Mouse (Mus musculus) lung, adult 2 months (tissue): ENCODE data around the gene Kcnrg. TPM values are rescaled to one million over a fixed set of nuclear protein-coding genes. Genes with fewer than 3 reads are reported as not detected.
"Not testable (repeated sequence)": the region's sequence is repeated elsewhere in the genome, so short reads cannot be mapped to it uniquely, and the experiment has no call there.

Source experiments
- DNase-seq: peaks from one replicate; pipeline ENCODE4 v3.0.0; 2022
- H3K4me1 ChIP-seq: fragments of 200-500 bp; 2 replicates; pipeline ENCODE4 v1.6.1; 2011; ENCODE audit warnings: low read length; ENCODE audit not compliant: control insufficient read depth, insufficient read depth
- H3K4me3 ChIP-seq: fragments of 200-500 bp; replicated peaks from 2 replicates; pipeline ENCODE3; 2011; ENCODE audit warnings: low read depth, mild to moderate bottlenecking, control low read depth, low read length; ENCODE audit errors: extremely low read depth
- CTCF ChIP-seq: fragments of 200-500 bp; IDR thresholded peaks from 2 replicates; pipeline ENCODE4 v1.5.1; 2011; ENCODE audit warnings: mild to moderate bottlenecking, low read length, control low read depth; ENCODE audit not compliant: insufficient read depth
- POLR2A ChIP-seq: fragments of 200-500 bp; IDR thresholded peaks from 2 replicates; pipeline ENCODE4 v1.6.1; 2011; ENCODE audit warnings: low read depth, mild to moderate bottlenecking, control low read depth, low read length, borderline replicate concordance; ENCODE audit errors: extremely low read depth
- WGBS: fragments of 180-500 bp; shearing (Covaris S2); methylation state at CpG from one replicate; pipeline ENCODE4 v1.1.7; 2018; 5-methylcytosine and 5-hydroxymethylcytosine counted together
- polyA plus RNA-seq: library from polyadenylated mRNA; depleted of rRNA; stranded (reverse); fragments of >200 nt; gene quantifications from 2 replicates; pipeline ENCODE4 v1.2.3, GENCODE M21; 2012; rRNA removed

Kcnrg gene
- 3.0 and 4.9 TPM in 2 replicates for polyA plus RNA-seq

DNA sequence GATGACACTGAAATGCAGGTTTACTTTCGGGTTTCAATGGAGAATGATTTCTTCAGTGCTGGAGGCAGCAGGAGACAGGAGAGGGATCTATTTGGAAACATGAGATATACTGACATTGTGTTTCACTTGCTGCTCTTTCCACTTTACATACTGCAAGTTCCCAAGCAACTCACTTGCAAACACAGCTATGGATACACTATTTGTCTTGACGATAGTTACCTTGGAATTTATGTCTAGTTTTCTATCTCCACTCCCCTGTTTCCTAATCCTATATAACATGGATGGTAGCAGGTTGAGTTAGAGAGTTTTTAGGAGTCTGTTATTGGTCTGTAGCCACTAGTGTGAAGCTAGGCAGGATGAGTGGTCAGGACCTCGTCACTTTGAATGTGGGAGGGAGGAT is at the start of gene Kcnrg:
TSS of gene Kcnrg (plus strand) at position 301 of the 400 bp plus-strand sequence.
- H3K4me1 ChIP-seq = no peaks in the 10 kb centered on the region
- no peak for DNase-seq
- no peak for TF ChIP-seq CTCF
- TF ChIP-seq POLR2A = no peak
- H3K4me3 ChIP-seq = no peak within 1 kb of the TSS
- 81% methylated on average over 3 of the region's 3 CpGs for WGBS

DNA sequence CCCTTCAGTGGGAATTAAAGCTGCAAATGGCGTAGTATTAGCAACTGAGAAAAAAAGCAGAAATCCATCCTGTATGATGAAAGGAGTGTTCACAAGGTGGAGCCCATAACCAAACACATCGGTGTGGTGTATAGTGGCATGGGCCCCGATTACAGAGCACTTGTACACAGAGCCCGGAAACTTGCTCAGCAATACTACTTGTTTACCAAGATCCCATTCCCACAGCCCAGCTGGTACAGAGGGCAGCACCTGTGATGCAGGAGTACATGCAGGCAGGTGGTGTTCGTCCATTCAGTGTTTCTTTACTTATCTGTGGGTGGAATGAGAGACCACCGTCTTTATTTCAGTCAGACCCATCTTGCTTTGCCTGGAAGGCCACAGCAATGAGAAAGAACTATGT is 48.4 kb upstream of the Kcnrg start:
- 80% methylated on average over 6 of the region's 6 CpGs for WGBS
- Histone ChIP-seq H3K4me3 (no peak overlapping the region), H3K4me1 (0 out of 2 replicates have a peak, but pooled peaks cover 6% of the 10 kb centered on the region)
- DNase-seq = no peak
- TF ChIP-seq CTCF (no peak), POLR2A (no peak)

DNA sequence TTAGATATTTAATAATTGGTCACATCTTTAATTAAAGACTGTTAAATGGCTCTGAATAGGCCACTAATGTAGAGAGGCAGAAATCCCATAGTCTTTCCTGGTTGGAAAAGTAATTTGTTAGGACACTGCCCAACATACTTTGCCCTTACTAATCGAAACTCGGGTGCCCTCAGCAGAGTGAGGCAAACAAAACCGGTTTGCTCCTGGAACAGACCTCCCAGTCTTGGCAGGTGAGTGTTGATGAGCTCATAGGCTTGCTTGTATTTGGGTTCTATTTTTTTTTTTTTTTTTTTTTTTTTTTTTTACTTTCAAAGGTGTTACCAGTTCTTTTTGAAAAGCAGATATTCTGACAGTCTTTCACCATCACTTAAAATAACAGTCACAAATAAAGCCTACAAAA is 47.4 kb upstream of the Kcnrg start:
- WGBS = 49% methylated on average over 3 of the region's 3 CpGs
- no peak for TF ChIP-seq POLR2A
- TF ChIP-seq CTCF = no peak
- no peak overlapping the region for H3K4me3 ChIP-seq
- 0 out of 2 replicates have a peak, but pooled peaks cover 3% of the 10 kb centered on the region for H3K4me1 ChIP-seq
- no peak for DNase-seq

DNA sequence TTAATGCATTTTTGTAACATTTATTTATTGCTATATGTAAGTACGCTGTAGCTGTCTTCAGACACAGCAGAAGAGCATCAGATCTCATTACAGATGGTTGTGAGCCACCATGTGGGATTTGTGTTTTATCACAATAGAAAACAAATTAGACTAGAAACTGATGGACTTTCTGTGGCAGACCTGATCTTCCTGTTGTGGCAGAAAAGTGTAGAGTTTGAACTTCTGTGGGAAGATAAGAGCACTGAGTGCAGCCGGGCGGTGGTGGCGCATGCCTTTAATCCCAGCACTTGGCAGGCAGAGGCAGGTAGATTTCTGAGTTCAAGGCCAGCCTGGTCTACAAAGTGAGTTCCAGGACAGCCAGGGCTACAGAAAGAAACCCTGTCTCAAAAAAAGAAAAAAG is 41.0 kb upstream of the Kcnrg start:
- not testable (repeated sequence) for H3K4me3 ChIP-seq, H3K4me1 ChIP-seq, DNase-seq
- 85% methylated on average over 4 of the region's 4 CpGs for WGBS

DNA sequence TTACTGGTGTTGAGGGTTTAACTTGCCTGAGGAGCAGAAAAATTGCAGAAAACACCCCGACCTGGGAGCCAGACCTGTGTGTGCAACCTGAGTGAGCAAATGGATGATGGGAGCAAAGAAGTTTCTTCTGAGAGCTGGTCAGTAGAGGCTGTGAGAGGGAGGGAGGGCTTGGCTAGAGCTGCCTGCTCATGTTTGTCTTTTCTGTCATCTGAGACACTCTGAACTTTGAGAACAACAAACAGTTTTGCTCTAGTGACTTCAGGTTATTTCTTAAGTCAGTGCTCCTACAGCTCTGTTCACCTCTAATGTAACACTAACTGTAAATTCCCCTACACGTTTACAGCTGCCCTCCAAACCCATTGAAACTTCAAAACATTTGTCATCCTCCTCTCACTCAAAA is 37.9 kb upstream of the Kcnrg start:
- TF ChIP-seq CTCF = no peak
- no peak for TF ChIP-seq POLR2A
- WGBS = 56% methylated on average over 2 of the region's 2 CpGs
- no peak for DNase-seq
- Histone ChIP-seq H3K4me1 (no peaks in the 10 kb centered on the region), H3K4me3 (no peak overlapping the region)

DNA sequence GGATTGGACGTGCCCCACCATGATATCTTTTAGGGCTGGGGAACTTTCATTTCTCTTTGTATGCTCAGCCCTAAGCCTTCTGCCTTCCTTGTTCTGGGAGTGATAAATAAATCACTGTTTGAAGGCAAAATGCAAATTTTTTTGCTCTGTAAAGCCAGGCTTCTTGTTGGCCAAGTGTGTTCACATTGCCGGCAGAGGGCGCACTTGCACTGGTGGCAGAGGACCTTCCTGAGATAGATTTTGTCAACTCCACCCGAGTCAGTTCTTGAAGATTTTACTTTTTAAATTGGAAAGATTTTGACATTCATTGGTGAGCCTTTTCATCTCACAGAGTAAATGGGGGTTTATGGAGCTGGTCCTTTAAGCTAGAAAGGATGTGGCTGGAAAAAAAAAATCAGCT is 35.9 kb upstream of the Kcnrg start:
- TF ChIP-seq POLR2A (no peak), CTCF (peak; percentile 96)
- H3K4me3 ChIP-seq = no peak overlapping the region
- DNase-seq = peak; percentile 86
- no peaks in the 10 kb centered on the region for H3K4me1 ChIP-seq
- WGBS = 17% methylated on average over 4 of the region's 4 CpGs

DNA sequence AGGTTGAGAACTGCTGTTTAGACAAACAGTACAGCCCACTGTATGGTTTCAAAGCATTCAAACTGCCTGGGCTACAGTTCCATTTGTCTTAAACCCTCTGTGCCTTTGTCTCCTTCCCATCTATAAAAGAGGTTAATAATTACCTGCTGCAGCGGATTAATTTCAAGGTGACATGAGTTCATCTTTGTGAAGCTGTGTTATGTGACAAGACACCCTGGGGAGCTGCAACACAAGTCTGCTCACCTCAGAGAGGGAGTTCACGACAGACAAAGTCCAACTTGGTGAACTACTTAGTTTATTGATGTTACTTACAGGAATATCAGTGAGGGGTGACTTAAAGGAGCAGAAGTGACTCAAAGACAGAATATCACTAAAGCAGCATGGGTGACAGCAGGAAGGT is 35.1 kb upstream of the Kcnrg start:
- no peak for DNase-seq
- Histone ChIP-seq H3K4me1 (no peaks in the 10 kb centered on the region), H3K4me3 (no peak overlapping the region)
- TF ChIP-seq POLR2A (no peak), CTCF (no peak)
- 86% methylated on average over 2 of the region's 2 CpGs for WGBS

DNA sequence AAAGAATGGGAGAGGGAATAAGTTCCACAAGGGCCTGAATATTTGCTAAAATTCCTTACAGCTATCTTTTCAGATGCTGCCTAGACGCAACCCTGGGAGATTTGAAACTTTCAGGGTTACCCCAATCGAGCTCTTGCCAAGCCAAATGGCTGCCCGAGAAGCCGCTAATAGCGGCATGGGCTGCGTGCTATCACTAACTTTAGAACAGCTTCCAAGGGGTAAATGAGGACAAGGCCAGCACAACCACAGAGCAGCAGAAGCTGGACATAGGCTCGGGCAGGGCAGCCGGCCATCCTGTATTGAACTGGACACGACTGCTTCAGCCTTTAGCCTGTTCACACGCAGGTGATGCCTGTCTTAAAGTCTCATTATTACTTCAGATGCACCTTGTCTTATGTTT is 32.2 kb upstream of the Kcnrg start:
- Histone ChIP-seq H3K4me3 (no peak overlapping the region), H3K4me1 (no peaks in the 10 kb centered on the region)
- no peak for TF ChIP-seq POLR2A
- 84% methylated on average over 10 of the region's 10 CpGs for WGBS
- no peak for DNase-seq

DNA sequence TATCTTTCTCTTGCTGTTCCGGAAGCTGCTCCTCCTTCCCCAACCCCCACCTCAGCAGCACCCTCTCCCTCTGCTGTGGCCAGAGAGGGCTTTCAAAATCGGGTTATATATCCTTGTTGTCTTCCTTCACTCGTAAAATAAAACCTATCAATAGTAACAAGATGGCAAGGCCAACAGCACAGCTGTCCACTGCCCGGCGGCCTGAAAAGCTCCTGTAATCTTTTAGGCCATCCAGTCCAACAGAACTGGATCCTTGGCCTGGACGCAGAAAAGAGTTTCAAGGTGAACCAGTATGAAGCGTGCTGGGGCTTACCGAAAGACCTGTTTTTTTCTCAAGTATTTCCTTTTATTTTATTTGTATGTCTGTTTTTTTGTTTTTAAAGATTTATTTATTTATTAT is 31.3 kb upstream of the Kcnrg start:
- no peaks in the 10 kb centered on the region for H3K4me1 ChIP-seq
- no peak for DNase-seq
- no peak overlapping the region for H3K4me3 ChIP-seq
- 92% methylated on average over 8 of the region's 8 CpGs for WGBS
- no peak for TF ChIP-seq CTCF
- TF ChIP-seq POLR2A = no peak

DNA sequence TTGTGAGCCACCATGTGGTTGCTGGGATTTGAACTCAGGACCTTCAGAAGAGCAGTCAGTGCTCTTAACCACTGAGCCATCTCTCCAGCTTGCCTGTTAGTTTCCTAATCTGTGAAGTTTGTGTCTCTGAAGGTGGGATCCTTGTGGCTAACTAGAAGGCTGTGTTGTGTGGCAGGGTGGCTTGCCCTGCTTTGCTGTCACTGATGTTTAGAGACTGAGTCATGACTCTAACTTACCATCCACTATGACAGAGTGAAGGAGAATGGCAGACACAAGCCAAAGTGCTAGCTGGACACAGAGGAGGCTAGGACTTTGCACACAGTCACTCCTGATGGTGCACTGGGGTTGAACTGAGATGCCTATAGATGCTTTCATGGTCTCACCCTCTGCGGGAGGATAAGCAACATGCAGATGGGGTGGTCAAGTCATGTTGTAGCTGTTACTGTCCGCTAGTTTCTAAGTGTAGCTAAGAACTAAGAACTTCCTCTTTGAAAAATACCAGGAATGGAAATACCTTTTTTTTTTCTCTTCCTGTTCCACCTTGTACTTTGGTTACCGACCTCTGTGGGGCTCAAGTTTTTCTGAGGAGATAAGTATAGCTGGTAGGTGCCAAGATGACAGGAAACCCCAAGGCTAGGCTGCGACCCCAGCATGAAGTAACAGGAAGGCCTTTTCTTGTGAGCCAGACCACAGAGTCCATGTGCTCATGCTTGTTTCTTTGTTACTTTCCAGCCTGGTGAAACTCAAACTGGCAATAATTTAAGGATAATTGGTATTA is 17.8 kb upstream of the Kcnrg start:
- TF ChIP-seq POLR2A (no peak), CTCF (no peak)
- WGBS = 49% methylated on average over 4 of the region's 4 CpGs

DNA sequence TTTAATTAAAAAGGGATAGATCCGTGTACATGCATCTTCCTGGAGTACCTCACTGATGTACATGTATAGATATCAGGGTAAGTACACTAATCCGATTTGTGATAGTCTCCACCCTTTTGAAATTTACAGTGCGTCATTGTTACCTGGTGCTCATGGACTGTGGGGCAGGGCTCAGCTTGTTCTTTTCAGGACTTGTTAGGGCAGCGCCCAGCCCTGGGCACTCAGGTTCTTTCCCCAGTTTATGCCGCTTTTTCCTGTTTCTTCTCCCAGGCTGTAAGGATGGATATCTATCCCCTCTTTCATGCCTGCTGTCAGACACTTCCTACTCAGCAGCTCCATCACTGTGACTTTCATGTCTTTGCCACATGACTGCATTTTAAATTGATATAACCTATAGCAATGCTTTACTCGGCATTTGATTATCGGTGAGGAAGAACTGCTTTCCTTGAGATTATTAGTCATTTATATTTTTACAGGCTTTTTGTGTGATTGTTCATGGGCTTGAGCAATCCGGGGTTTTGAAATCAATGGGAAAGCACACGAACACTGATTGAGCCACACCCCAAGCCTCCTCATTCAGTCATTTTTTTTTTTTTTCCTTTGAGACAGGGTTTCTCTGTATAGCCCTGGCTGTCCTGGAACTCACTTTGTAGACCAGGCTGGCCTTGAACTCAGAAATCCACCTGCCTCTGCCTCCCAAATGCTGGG is 10.4 kb upstream of the Kcnrg start:
- TF ChIP-seq CTCF = no peak
- Histone ChIP-seq H3K4me3 (no peak overlapping the region), H3K4me1 (peaks cover 5% of the 10 kb centered on the region)
- DNase-seq = no peak
- WGBS = 77% methylated on average over 9 of the region's 9 CpGs

More for the DNA sequence above, 17.8 kb upstream of the Kcnrg start:
- Histone ChIP-seq H3K4me1 (no peaks in the 10 kb centered on the region), H3K4me3 (no peak overlapping the region)
- no peak for DNase-seq
